Mouse (Mus musculus) forebrain, embryonic 10.5 days (tissue): ENCODE results near the gene Tmed8. TPM values are rescaled to one million over a fixed set of nuclear protein-coding genes. Genes with fewer than 3 reads are reported as not detected.

Experiments used
- DNase-seq: peaks from one replicate; pipeline ENCODE4 v3.0.0-alpha.2; 2017; ENCODE audit warnings: low spot score; ENCODE audit errors: extremely low spot score
- H3K27ac ChIP-seq: fragments of 300-500 bp; sonication (generic); 2 replicates; pipeline ENCODE4 v1.5.1; 2016; ENCODE audit warnings: mild to moderate bottlenecking
- H3K27me3 ChIP-seq: fragments of 300-500 bp; sonication (generic); 2 replicates; pipeline ENCODE4 v1.6.1; 2016; ENCODE audit warnings: mild to moderate bottlenecking; ENCODE audit not compliant: poor library complexity, severe bottlenecking
- H3K36me3 ChIP-seq: fragments of 300-500 bp; sonication (generic); replicated peaks from 2 replicates; pipeline ENCODE4 v1.6.1; 2016; ENCODE audit warnings: mild to moderate bottlenecking, moderate library complexity
- H3K4me1 ChIP-seq: fragments of 300-500 bp; sonication (generic); 2 replicates; pipeline ENCODE4 v1.6.1; 2016
- H3K4me3 ChIP-seq: fragments of 300-500 bp; sonication (generic); 2 replicates; pipeline ENCODE4 v1.5.1; 2016; ENCODE audit warnings: mild to moderate bottlenecking, moderate library complexity
- H3K9me3 ChIP-seq: fragments of 300-500 bp; sonication (generic); 2 replicates; pipeline ENCODE4 v1.6.1; 2016; ENCODE audit warnings: mild to moderate bottlenecking, moderate library complexity
- WGBS: fragments of 180-500 bp; shearing (Covaris S2); methylation state at CpG from one replicate; pipeline ENCODE4 v1.1.7; 2016; 5-methylcytosine and 5-hydroxymethylcytosine counted together
- polyA plus RNA-seq: library from polyadenylated mRNA; unstranded; fragments of >200 nt; fragmentation: Nextera tagmentation; extraction: Ambion mirVana; gene quantifications from 2 replicates; pipeline ENCODE4 v1.2.1, GENCODE M21; 2016

Tmed8 gene
- polyA plus RNA-seq, 1 experiment from 2014 or later, result 3.7 TPM

DNA sequence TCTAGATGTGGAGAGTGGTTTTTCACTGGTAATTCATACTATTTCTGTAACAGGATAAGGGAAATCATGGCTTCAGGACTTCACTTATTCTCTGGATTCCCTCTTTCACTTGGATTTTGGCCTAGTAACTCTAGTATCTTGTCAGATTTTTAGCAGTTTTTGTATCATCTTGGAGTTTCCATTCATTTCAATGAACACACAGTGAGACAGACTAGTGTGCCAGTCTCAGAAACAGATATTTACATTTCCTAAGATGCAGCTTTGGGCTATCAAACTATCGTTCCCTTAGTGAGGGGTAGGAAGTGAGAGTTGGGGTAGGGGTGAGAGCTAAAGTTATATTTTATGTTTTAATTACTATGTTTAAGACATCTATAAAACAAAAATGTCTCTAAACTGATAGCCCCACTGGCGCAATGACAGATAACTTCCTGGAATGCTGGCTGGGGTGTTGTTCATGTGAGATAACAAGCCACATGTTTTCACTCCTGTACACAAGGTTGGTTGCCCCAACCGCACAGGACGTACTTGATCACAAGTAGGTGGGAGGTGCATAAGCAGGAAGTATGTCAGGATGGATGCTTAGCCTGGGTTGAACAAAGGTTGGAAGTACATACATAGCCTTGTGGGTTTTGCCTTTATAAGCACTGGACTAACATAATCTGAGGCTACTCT lies 78.2 kb downstream of the Tmed8 start:
- no peaks in the 10 kb centered on the region for H3K4me1 ChIP-seq
- peaks cover 59% of the 10 kb centered on the region for H3K36me3 ChIP-seq
- no peaks in the 10 kb centered on the region for H3K9me3 ChIP-seq
- no peak overlapping the region for H3K4me3 ChIP-seq
- no peak overlapping the region for H3K27ac ChIP-seq
- DNase-seq, result no peak
- H3K27me3 ChIP-seq, result no peaks in the 10 kb centered on the region
- WGBS, result 95% methylated on average over 4 of the region's 4 CpGs

Other genes starting within 250 kb of the Tmed8 start
- 0.07 TPM in 1 of 2 replicates, not detected in the other for gene Zdhhc22, start 210.0 kb downstream of the Tmed8 start, polyA plus RNA-seq
- gene Tmem63c, start 179.1 kb downstream of the Tmed8 start, polyA plus RNA-seq, result 0.15 TPM in 1 of 2 replicates, not detected in the other
- gene Ngb, start 97.9 kb downstream of the Tmed8 start, polyA plus RNA-seq, result 0.29 and 0.31 TPM in 2 replicates
- gene Gstz1, start 53.3 kb downstream of the Tmed8 start, polyA plus RNA-seq, result 28.5 TPM in 2 replicates
- gene Pomt2, start 52.5 kb downstream of the Tmed8 start, polyA plus RNA-seq, result 15.5 and 16.6 TPM in 2 replicates
- gene Samd15, start 731 bp downstream of the Tmed8 start, polyA plus RNA-seq, result 1.7 and 2.0 TPM in 2 replicates
- 0.46 and 0.84 TPM in 2 replicates for gene Noxred1, start 38.3 kb upstream of the Tmed8 start, polyA plus RNA-seq
- 51.2 and 54.1 TPM in 2 replicates for gene Vipas39, start 65.8 kb upstream of the Tmed8 start, polyA plus RNA-seq
- 279 and 280 TPM in 2 replicates for gene Ahsa1, start 66.0 kb upstream of the Tmed8 start, polyA plus RNA-seq
- 0.63 and 1.8 TPM in 2 replicates for gene Ism2, start 99.3 kb upstream of the Tmed8 start, polyA plus RNA-seq
- gene Sptlc2, start 187.9 kb upstream of the Tmed8 start, polyA plus RNA-seq, result 51.4 and 56.1 TPM in 2 replicates
- 319 and 328 TPM in 2 replicates for gene Slirp, start 243.4 kb upstream of the Tmed8 start, polyA plus RNA-seq
- gene Alkbh1, start 243.6 kb upstream of the Tmed8 start, polyA plus RNA-seq, result 63.1 and 71.7 TPM in 2 replicates